Mouse (Mus musculus) small intestine, adult 2 months (tissue): ENCODE measurements around the gene 1700015F17Rik. TPM values are rescaled to one million over a fixed set of nuclear protein-coding genes. Genes with fewer than 3 reads are reported as not detected.

Experiments used
- H3K27ac ChIP-seq: fragments of 200-500 bp; 2 replicates; pipeline ENCODE4 v1.5.1; 2012; ENCODE audit warnings: low read depth, low read length, control low read depth, inconsistent platforms; ENCODE audit not compliant: insufficient read depth
- H3K27me3 ChIP-seq: fragments of 200-500 bp; 2 replicates; pipeline ENCODE4 v1.6.1; 2012; ENCODE audit warnings: mild to moderate bottlenecking, moderate library complexity, low read length, inconsistent platforms; ENCODE audit not compliant: control insufficient read depth, insufficient read depth
- H3K36me3 ChIP-seq: fragments of 200-500 bp; 2 replicates; pipeline ENCODE4 v1.6.1; 2012; ENCODE audit warnings: mild to moderate bottlenecking, low read length, control low read depth, inconsistent platforms; ENCODE audit not compliant: control insufficient read depth, insufficient read depth
- H3K4me1 ChIP-seq: fragments of 200-500 bp; 2 replicates; pipeline ENCODE4 v1.6.1; 2012; ENCODE audit warnings: low read length, inconsistent platforms, mixed read lengths; ENCODE audit not compliant: control insufficient read depth, insufficient read depth, insufficient read length
- H3K4me3 ChIP-seq: fragments of 200-500 bp; 2 replicates; pipeline ENCODE4 v1.5.1; 2012; ENCODE audit warnings: low read depth, mild to moderate bottlenecking, control low read depth, inconsistent platforms, low read length, moderate library complexity
- CTCF ChIP-seq: fragments of 200-500 bp; IDR thresholded peaks from 2 replicates; pipeline ENCODE4 v1.5.1; 2012; ENCODE audit warnings: low read depth, mild to moderate bottlenecking, control low read depth, inconsistent platforms, low read length, moderate library complexity, mixed read lengths; ENCODE audit not compliant: insufficient replicate concordance, insufficient read length; ENCODE audit errors: extremely low read depth
- POLR2A ChIP-seq: fragments of 200-500 bp; IDR thresholded peaks from 2 replicates; pipeline ENCODE4 v1.6.1; 2012; ENCODE audit warnings: low read depth, mild to moderate bottlenecking, control low read depth, inconsistent platforms, low read length, moderate library complexity
- WGBS: fragments of 180-500 bp; shearing (Covaris S2); methylation state at CpG from one replicate; pipeline ENCODE4 v1.1.7; 2018; 5-methylcytosine and 5-hydroxymethylcytosine counted together
- polyA plus RNA-seq: library from polyadenylated mRNA; depleted of rRNA; stranded (reverse); fragments of >200 nt; gene quantifications from 2 replicates; pipeline ENCODE4 v1.2.3, GENCODE M21; 2012

Gene 1700015F17Rik
- polyA plus RNA-seq, 1 experiment, result not detected

GRCm38 (mm10) chr5:5423723-5424171, 55.2 kb downstream of the 1700015F17Rik start:
- 66% methylated on average over 6 of the region's 6 CpGs for WGBS
- TF ChIP-seq CTCF, result no peak
- TF ChIP-seq POLR2A, result no peak
- no peaks in the 10 kb centered on the region for H3K27me3 ChIP-seq
- no peak overlapping the region for H3K27ac ChIP-seq
- no peak overlapping the region for H3K4me3 ChIP-seq
- H3K36me3 ChIP-seq, result no peaks in the 10 kb centered on the region
- no peaks in the 10 kb centered on the region for H3K4me1 ChIP-seq

DNA sequence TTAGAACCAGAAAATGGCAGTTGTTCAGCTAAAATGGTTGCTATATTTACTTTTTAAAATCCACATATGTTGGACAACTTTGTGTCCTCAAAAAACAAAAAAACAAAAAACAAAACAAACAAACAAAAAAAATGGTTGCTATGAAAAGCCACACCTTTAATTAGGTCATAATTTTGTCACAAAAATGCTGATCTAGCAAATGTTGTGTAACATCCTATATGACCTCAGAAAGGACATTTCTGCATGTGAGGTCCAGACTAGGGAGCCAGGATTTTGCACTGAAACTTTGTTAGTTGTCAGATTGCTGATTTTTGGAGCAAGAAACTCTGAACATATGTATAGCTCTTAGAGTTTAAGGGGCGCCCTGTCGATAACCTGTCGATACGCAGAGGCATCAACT, 55.9 kb downstream of the 1700015F17Rik start:
- Histone ChIP-seq H3K4me1 (no peaks in the 10 kb centered on the region), H3K4me3 (no peak overlapping the region), H3K27ac (no peak overlapping the region), H3K27me3 (no peaks in the 10 kb centered on the region), H3K36me3 (no peaks in the 10 kb centered on the region)
- WGBS, result 88% methylated on average over 4 of the region's 4 CpGs
- TF ChIP-seq POLR2A, result no peak
- no peak for TF ChIP-seq CTCF

GRCm38 (mm10) chr5:5421439-5421838, 57.5 kb downstream of the 1700015F17Rik start:
- Histone ChIP-seq H3K27ac (no peak overlapping the region), H3K27me3 (no peaks in the 10 kb centered on the region), H3K4me1 (no peaks in the 10 kb centered on the region), H3K4me3 (no peak overlapping the region), H3K36me3 (no peaks in the 10 kb centered on the region)
- TF ChIP-seq CTCF, result no peak
- TF ChIP-seq POLR2A, result no peak
- WGBS, result 88% methylated on average over 2 of the region's 2 CpGs

DNA sequence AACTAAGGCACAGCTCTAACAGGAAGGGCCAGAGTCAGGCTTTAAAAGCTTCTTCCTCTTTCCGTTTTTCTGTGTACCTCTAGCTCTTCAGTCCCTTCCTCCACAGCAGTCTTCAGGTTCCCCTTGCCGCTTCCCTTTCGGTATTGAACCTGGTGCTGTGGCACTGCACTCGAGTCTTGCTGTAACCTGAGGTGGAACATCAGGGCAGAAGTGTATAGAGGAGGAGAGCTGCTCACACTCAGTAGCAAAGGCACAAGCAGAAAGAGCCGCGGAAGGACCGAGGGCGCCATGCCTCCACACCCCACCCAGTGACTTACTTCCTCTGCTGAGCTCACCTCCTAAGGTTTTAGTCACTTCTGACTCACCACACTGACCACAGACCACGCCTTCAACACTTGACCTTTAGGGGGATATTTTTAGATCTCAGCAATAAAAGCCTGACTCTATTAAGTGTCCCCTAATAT, 58.9 kb downstream of the 1700015F17Rik start, which contains the start of gene Cdk14:
Gene Cdk14 (minus strand): TSS at position 321 of the 464 bp plus-strand sequence.
- Histone ChIP-seq H3K36me3 (no peaks in the 10 kb centered on the region), H3K4me3 (peak within 1 kb of the TSS; percentile 64), H3K27me3 (no peaks in the 10 kb centered on the region), H3K4me1 (no peaks in the 10 kb centered on the region), H3K27ac (peak within 1 kb of the TSS; percentile 84)
- TF ChIP-seq POLR2A (no peak), CTCF (no peak)
- WGBS, result 75% methylated on average over 9 of the region's 9 CpGs

DNA sequence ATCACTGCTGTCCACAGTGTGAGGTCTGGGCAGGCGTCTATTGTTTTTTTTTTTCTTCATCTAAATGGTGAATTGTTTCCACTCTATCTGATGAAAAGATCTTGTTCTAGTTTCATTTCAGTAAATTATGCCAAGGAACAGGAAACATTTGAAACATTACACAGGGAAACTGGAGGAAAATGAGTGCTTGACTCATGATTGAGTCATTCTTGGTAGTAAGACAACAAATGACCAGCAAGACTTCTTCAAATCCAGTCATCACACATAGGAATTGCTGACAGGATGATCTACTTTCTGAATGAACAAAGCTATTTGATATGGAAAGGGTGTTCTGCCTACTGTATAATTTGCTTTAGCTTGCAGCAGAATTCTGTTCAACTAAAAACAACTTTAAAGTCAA, 59.7 kb downstream of the 1700015F17Rik start:
- Histone ChIP-seq H3K4me3 (no peak overlapping the region), H3K4me1 (no peaks in the 10 kb centered on the region), H3K36me3 (no peaks in the 10 kb centered on the region), H3K27me3 (no peaks in the 10 kb centered on the region), H3K27ac (no peak overlapping the region)
- TF ChIP-seq CTCF, result no peak
- TF ChIP-seq POLR2A, result no peak
- WGBS, result 67% methylated on average over 1 of the region's 1 CpGs

DNA sequence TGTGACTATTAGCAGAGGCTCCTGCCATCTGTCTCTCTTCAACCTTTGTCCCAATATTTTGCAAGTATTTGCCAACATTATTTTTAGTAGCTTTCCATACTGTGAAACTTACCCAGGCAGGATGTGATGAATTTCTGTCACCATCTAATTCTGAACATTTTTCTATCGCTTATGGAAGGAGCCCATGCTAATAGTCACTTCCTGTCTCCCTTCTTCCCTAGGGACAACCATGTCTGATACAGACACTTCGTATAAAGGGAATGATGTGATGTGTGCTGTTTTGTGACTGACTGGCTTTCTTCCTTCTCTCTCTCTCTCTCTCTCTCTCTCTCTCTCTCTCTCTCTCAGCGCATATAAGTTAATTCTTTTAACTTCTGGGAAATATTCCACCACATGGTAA, 64.1 kb downstream of the 1700015F17Rik start:
- 82% methylated on average over 3 of the region's 3 CpGs for WGBS
- H3K27ac ChIP-seq, result no peak overlapping the region
- H3K27me3 ChIP-seq, result no peaks in the 10 kb centered on the region
- no peak for TF ChIP-seq POLR2A
- TF ChIP-seq CTCF, result no peak
- no peaks in the 10 kb centered on the region for H3K36me3 ChIP-seq
- H3K4me3 ChIP-seq, result no peak overlapping the region
- H3K4me1 ChIP-seq, result no peaks in the 10 kb centered on the region

DNA sequence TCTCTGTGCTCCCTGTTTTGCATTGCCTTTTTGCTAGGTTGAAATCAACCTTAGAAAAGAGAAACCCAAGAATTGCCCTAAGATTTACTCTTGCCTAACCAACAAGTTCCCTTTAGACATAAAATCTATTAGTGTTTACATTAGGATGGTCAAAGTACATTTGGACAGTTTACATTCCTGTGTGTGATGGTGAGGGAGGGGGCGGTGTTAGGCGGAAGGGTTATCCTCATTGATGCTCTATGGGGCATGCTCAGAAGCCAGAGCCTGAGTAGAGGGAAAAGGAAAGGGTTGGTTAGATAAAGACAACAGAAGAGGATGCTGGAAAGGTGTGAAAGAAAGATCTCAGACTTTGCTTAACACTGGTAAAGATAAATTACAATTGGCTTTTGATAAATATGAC, 67.1 kb downstream of the 1700015F17Rik start:
- Histone ChIP-seq H3K27ac (no peak overlapping the region), H3K4me1 (no peaks in the 10 kb centered on the region), H3K27me3 (no peaks in the 10 kb centered on the region), H3K4me3 (no peak overlapping the region), H3K36me3 (no peaks in the 10 kb centered on the region)
- no peak for TF ChIP-seq POLR2A
- no peak for TF ChIP-seq CTCF
- 32% methylated on average over 2 of the region's 2 CpGs for WGBS
